Mouse (Mus musculus): ENCODE data around the gene Ptges3.
"Not testable (repeated sequence)": the region's sequence is repeated elsewhere in the genome, so short reads cannot be mapped to it uniquely, and the experiment has no call there.

The Ptges3 gene

DNA sequence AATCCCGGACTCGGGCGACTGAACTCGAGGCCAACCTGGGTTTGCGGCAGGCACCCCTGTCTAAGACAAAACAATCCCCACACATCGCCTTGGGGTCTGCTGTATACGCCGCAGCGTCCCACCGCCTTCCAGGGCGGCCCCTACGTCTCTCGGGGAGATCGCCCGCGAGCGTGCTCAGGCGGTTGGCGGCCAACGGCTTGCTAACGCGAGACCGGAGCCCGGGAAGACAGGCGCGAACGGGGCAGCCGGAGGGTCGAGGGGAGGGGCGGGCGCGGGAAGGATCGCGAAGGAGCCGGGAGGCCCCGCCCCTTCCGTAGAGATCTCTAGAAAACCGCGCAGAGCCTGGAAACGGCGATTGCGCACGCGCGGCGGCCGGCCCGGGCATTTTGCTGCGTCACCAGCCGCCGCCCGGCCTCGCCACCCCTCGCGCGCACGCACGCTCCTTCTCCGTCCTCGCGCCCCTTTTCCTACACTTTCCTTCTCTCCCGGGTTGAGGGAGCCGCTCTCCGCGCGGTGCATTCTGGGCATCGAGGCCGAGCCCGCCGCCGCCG is at the start of gene Ptges3:
TSS of gene Ptges3 (plus strand) at position 354 of the 551 bp plus-strand sequence.
- DNase-seq (ENCODE audit: low read depth, low spot score) = peak; percentile 93

DNA sequence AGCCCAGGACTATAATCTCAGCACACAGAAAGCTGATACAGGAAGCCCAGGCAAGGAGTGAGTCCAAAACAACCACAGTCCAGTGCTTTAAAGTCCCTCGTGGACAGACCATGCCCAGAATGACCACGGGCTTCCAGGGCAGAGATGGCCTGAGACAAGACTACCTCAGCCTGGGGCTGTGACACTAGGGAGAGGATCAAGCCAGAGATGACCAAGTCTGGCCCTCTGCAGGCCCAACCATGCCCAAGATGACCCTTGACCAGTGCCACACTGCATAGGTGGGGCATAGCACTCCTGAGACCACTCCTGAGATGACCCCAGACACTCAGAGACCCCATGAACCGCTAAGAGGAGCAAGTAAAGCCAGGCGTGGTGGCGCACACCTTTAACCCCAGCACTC is 49.0 kb upstream of the Ptges3 start:
- no peak for DNase-seq (ENCODE audit: low read depth, low spot score)

- peak; percentile 76 for DNase-seq (ENCODE audit: low read depth, low spot score)
Observed at GRCm38 (mm10) chr10:128015068-128015934, 43.5 kb upstream of the Ptges3 start, which contains the start of gene Prim1. Gene Prim1 (plus strand): TSS chr10:128015168.

DNA sequence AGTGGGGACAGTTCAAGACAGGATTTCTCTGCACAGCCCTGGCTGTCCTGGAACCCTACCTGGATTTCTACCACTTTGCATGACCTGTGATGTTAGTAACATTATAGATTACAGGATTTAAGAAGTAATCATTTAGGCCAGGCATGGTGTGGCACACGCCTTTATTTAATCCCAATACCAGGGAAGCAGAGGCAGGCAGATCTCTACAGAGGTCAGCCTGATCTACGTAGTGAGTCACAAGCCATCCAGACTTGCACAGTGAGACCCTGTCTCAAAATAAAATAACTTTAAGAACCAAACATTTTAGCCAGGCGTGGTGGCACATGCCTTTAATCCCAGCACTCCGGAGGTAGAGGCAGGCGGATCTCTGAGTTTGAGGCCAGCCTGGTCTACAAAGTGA is 36.6 kb upstream of the Ptges3 start:
- DNase-seq (ENCODE audit: low read depth, low spot score) = no peak

DNA sequence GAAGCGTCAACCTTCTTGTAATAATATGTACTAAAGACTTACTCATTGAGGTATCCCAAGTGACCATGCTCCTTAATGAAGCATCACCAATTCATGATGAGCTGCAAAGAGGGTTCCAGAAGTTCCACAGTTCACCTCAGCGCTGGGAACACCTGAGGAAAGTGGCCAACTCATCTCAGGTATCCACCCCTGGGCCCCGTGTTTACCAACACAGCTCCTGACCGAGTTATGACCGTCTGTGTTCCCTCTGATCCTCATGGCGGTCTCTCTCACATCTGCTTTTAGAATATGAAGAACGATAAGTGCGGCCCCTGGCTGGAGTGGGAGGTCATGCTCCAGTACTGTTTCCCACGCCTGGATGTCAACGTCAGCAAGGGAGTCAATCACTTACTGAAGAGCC is 35.3 kb upstream of the Ptges3 start:
- no peak for DNase-seq (ENCODE audit: low read depth, low spot score)

GRCm38 (mm10) chr10:128029931-128030330 is 28.8 kb upstream of the Ptges3 start:
- DNase-seq (ENCODE audit: low read depth, low spot score) = no peak

- no peak for DNase-seq (ENCODE audit: low read depth, low spot score)
Observed at GRCm38 (mm10) chr10:128030860-128031259, 27.9 kb upstream of the Ptges3 start.

- DNase-seq (ENCODE audit: low read depth, low spot score) = peak; percentile 25
Observed at GRCm38 (mm10) chr10:128036746-128037425, 21.9 kb upstream of the Ptges3 start.

DNA sequence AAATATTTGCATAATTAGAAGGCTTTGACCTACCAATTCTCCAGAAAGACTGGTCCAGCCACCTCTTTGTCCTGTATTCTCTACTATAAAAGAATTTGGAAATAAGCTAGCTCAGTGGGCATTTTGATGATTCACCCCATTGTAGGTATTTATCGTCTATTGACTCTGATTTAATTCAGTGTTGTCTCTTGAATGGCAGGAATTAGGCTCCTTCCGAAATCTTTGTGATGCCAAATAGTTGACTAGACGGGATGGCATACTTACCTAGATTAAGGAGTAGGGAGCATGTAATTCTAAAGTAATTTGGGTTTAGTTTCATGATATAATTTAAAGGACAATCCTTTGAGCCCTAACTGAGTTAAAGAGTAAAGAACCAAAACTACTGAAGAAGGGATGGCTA is 20.8 kb upstream of the Ptges3 start:
- DNase-seq (ENCODE audit: low read depth, low spot score) = no peak

GRCm38 (mm10) chr10:128039167-128039566 is 19.6 kb upstream of the Ptges3 start:
- no peak for DNase-seq (ENCODE audit: low read depth, low spot score)

- DNase-seq (ENCODE audit: low read depth, low spot score) = no peak
Observed at GRCm38 (mm10) chr10:128039858-128040257, 18.9 kb upstream of the Ptges3 start.

GRCm38 (mm10) chr10:128040293-128040692 is 18.5 kb upstream of the Ptges3 start:
- no peak for DNase-seq (ENCODE audit: low read depth, low spot score)

DNA sequence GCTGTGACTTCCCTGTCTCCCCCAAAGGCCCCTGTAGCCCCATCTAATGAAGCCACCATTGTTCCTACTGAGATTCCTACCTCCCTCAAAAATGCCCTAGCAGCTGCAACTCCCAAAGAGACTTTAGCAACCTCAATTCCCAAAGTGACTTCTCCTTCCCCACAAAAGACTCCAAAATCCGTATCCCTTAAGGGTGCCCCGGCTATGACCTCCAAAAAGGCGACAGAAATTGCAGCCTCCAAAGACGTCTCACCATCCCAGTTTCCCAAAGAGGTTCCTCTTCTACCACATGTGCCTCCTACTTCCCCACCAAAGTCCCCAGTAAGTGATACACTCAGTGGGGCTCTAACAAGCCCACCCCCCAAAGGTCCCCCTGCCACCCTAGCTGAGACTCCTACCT is 17.1 kb upstream of the Ptges3 start:
- no peak for DNase-seq (ENCODE audit: low read depth, low spot score)

GRCm38 (mm10) chr10:128042466-128042865 is 16.3 kb upstream of the Ptges3 start:
- no peak for DNase-seq (ENCODE audit: low read depth, low spot score)

GRCm38 (mm10) chr10:128043041-128043835 is 15.5 kb upstream of the Ptges3 start:
- DNase-seq (ENCODE audit: low read depth, low spot score) = no peak

- DNase-seq (ENCODE audit: low read depth, low spot score) = no peak
Observed at GRCm38 (mm10) chr10:128048157-128048556, 10.6 kb upstream of the Ptges3 start.

GRCm38 (mm10) chr10:128049741-128050140 is 9.0 kb upstream of the Ptges3 start:
- no peak for DNase-seq (ENCODE audit: low read depth, low spot score)

DNA sequence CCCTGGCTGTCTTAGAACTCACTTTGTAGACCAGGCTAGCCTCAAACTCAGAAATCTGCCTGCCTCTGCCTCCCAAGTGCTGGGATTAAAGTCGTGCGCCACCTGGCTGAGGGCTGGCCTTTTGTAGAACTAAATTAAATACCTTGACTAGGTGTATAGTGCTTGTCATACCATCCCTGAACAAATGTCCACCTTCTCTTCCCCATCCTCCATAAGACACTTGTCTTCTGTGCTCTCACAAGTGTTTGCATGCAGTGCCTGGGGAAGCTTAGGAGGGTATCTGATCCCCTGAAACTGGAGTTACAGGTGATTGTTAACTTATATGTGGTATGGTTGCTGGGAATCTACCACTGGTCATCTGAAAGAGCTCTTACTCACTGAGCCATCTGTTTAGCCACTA is 8.4 kb upstream of the Ptges3 start:
- DNase-seq (ENCODE audit: low read depth, low spot score) = no peak

- no peak for DNase-seq (ENCODE audit: low read depth, low spot score)
Observed at GRCm38 (mm10) chr10:128051589-128051988, 7.2 kb upstream of the Ptges3 start.

DNA sequence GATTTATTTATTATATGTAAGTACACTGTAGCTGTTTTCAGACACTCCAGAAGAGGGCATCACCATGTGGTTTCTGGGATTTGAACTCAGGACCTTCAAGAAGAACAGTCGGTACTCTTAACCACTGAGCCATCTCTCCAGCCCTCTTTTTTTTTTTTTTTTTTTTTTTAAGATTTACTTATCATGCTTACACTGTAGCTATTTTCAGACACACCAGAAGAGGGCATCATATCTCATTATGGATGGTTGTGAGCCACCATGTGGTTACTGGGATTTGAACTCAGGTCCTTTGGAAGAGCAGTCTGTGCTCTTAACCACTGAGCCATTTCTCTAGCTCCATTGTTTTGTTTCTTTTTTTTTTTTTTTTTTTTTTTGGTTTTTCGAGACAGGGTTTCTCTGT is 6.6 kb upstream of the Ptges3 start:
- not testable (repeated sequence) for DNase-seq (ENCODE audit: low read depth, low spot score)

- DNase-seq (ENCODE audit: low read depth, low spot score) = no peak
Observed at GRCm38 (mm10) chr10:128053001-128053400, 5.8 kb upstream of the Ptges3 start.

DNA sequence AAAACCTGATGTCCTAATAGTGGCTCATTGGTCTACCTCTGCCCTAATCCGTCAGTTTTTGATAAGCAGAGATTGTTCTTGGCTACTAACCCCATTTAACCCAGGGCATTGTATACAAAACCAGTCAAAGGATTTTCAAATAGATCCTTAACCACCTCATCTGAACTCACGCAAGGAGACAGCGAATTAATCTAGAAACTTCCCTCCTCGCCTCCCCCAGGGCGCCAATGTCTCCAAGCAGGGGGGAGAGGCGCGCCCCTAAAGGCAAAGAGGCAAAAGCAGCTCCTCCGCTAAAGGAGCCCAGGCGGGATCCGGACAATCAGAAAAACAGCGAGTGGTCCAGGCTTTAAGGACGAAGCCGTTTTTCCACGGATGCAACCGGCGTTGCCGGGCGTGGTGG is 570 bp upstream of the Ptges3 start:
- no peak for DNase-seq (ENCODE audit: low read depth, low spot score)
